In genomic region chr5:21640961-21641360, GRCm38 (mm10) we compare ENCODE assay signal across 7 mouse cellular contexts. TPM values are rescaled to one million over a fixed set of nuclear protein-coding genes. Genes with fewer than 3 reads are reported as not detected.
DNase-seq lines count a peak whose midpoint lies in the region; ATAC-seq and TF ChIP-seq lines count a peak whose summit lies in the region.

No protein-coding gene starts in this region.

- no peak overlapping the region for H3K9ac ChIP-seq in kidney, embryonic 16.5 days (replicated peaks; ENCODE audit: low read length)
- no peak overlapping the region for H3K9ac ChIP-seq in hindbrain, postnatal 0 days (replicated peaks; ENCODE audit: low read length)

- H3K27ac ChIP-seq in kidney, adult 2 months (ENCODE audit: insufficient read depth, low read depth, low read length): no peak overlapping the region
- no peak overlapping the region for H3K27ac ChIP-seq in kidney, embryonic 16.5 days (ENCODE audit: low read length)
- H3K27ac ChIP-seq in hindbrain, postnatal 0 days: no peak overlapping the region

- no peaks in the 10 kb centered on the region for H3K4me1 ChIP-seq in kidney, adult 2 months (ENCODE audit: control insufficient read depth, insufficient read depth, low read length)
- H3K4me1 ChIP-seq in kidney, embryonic 16.5 days (ENCODE audit: insufficient read depth, low read length): peaks cover 6% of the 10 kb centered on the region; the same call in 1 of the 2 replicates
- H3K4me1 ChIP-seq in hindbrain, postnatal 0 days (ENCODE audit: insufficient read depth, low read length): no peaks in the 10 kb centered on the region

- peak; percentile 35 for DNase-seq in kidney, adult 2 months
- DNase-seq in MEL-GATA-1-ER (ENCODE audit: extremely low read depth, low read depth): peak; percentile 49
- DNase-seq in c-Kit-positive CD71-positive TER-119-negative erythroid progenitor cells, embryonic 14.5 days (ENCODE audit: low read depth): peak; percentile 35
- DNase-seq in hindbrain, postnatal 0 days (ENCODE audit: low spot score): peak; percentile 73
- DNase-seq in thymus, postnatal 0 days (ENCODE audit: low spot score): peak; percentile 52

- TF ChIP-seq CTCF in kidney, adult 2 months (conservative IDR thresholded peaks at IDR 0.05; ENCODE audit: insufficient read depth, insufficient read length, low read depth, low read length): peak; percentile 58
- TF ChIP-seq CTCF in hindbrain, postnatal 0 days (IDR thresholded peaks at IDR 0.05; ENCODE audit: low read depth): peak; percentile 83

- H3K27me3 ChIP-seq in kidney, adult 2 months (replicated peaks; ENCODE audit: control insufficient read depth, insufficient read depth, low read length): no peaks in the 10 kb centered on the region
- H3K27me3 ChIP-seq in kidney, embryonic 16.5 days (ENCODE audit: insufficient read depth, low read length): peaks cover 7% of the 10 kb centered on the region; the same call in 1 of the 2 replicates
- H3K27me3 ChIP-seq in hindbrain, postnatal 0 days (ENCODE audit: insufficient read depth, low read length): no peaks in the 10 kb centered on the region

- no peak for ATAC-seq in kidney, embryonic 16.5 days (ENCODE audit: low FRiP score, low TSS enrichment)
- ATAC-seq in hindbrain, postnatal 0 days: no peak
- ATAC-seq in megakaryocyte, adult 5-6 weeks (ENCODE audit: poor library complexity, severe bottlenecking): 0 out of 2 replicates have a peak, but pooled peaks have one; percentile 31

- no peak overlapping the region for H3K4me3 ChIP-seq in kidney, adult 2 months (ENCODE audit: insufficient read depth, low read depth, low read length)
- H3K4me3 ChIP-seq in kidney, embryonic 16.5 days (ENCODE audit: low read length): no peak overlapping the region
- H3K4me3 ChIP-seq in hindbrain, postnatal 0 days (ENCODE audit: low read length): no peak overlapping the region

- no peak for TF ChIP-seq POLR2A in kidney, adult 2 months (IDR thresholded peaks at IDR 0.05; ENCODE audit: low read depth, low read length)

- H3K36me3 ChIP-seq in kidney, adult 2 months (ENCODE audit: control insufficient read depth, insufficient read depth, low read length): no peaks in the 10 kb centered on the region
- H3K36me3 ChIP-seq in kidney, embryonic 16.5 days (ENCODE audit: insufficient read depth, low read length): no peaks in the 10 kb centered on the region
- H3K36me3 ChIP-seq in hindbrain, postnatal 0 days (ENCODE audit: insufficient read depth, low read length): no peaks in the 10 kb centered on the region

- WGBS in kidney, adult 2 months: 4% methylated on average over 1 of the region's 1 CpGs
- 2% methylated on average over 1 of the region's 1 CpGs for WGBS in kidney, embryonic 16.5 days
- WGBS in hindbrain, postnatal 0 days: 7% methylated on average over 1 of the region's 1 CpGs

- H3K9me3 ChIP-seq in kidney, embryonic 16.5 days (ENCODE audit: low read length): no peaks in the 10 kb centered on the region
- H3K9me3 ChIP-seq in hindbrain, postnatal 0 days (ENCODE audit: low read length): no peaks in the 10 kb centered on the region

- H3K4me2 ChIP-seq in kidney, embryonic 16.5 days (replicated peaks; ENCODE audit: low read depth, low read length): no peak overlapping the region
- no peak overlapping the region for H3K4me2 ChIP-seq in hindbrain, postnatal 0 days (ENCODE audit: low read depth, low read length)

RNA-seq across cellular contexts. Expression of gene Fbxl13, which starts 4.5 kb away (rescaled TPM):
- polyA plus RNA-seq in kidney, adult 2 months (2012; rRNA removed): 0.05 and 0.08 TPM in 2 replicates
- polyA plus RNA-seq in kidney, embryonic 16.5 days (2015; fragmentation: Nextera tagmentation; extraction: Ambion mirVana): 0.24 and 0.30 TPM in 2 replicates
- total RNA-seq in hindbrain, postnatal 0 days (2014; rRNA removed): 0.16 and 0.25 TPM in 2 replicates
- 0.16 and 0.23 TPM in 2 replicates for polyA plus RNA-seq in hindbrain, postnatal 0 days (2015; fragmentation: Nextera tagmentation; extraction: Ambion mirVana)
- 0.23 TPM in 1 of 2 replicates, not detected in the other for total RNA-seq in megakaryocyte, adult 5-6 weeks (2015)
- not detected in 2 replicates for total RNA-seq in megakaryocyte, adult 5-6 weeks (2017)
- 0.13 and 0.23 TPM in 2 replicates for polyA plus RNA-seq in thymus, postnatal 0 days (2015; fragmentation: Nextera tagmentation; extraction: Ambion mirVana)

RNA-seq across cellular contexts. Expression of gene Armc10, which starts 4.7 kb away (rescaled TPM):
- 22.6 and 24.0 TPM in 2 replicates for polyA plus RNA-seq in kidney, adult 2 months (2012; rRNA removed)
- polyA plus RNA-seq in kidney, embryonic 16.5 days (2015; fragmentation: Nextera tagmentation; extraction: Ambion mirVana): 52.4 and 55.2 TPM in 2 replicates
- 77.9 and 78.7 TPM in 2 replicates for total RNA-seq in hindbrain, postnatal 0 days (2014; rRNA removed)
- 32.8 and 34.4 TPM in 2 replicates for polyA plus RNA-seq in hindbrain, postnatal 0 days (2015; fragmentation: Nextera tagmentation; extraction: Ambion mirVana)
- total RNA-seq in megakaryocyte, adult 5-6 weeks (2015): 27.5 and 33.1 TPM in 2 replicates
- 27.0 and 30.3 TPM in 2 replicates for total RNA-seq in megakaryocyte, adult 5-6 weeks (2017)
- 34.4 and 36.3 TPM in 2 replicates for polyA plus RNA-seq in thymus, postnatal 0 days (2015; fragmentation: Nextera tagmentation; extraction: Ambion mirVana)
